Mouse (Mus musculus) intestine, embryonic 15.5 days (tissue): ENCODE data around the gene Ptcra. TPM values are rescaled to one million over a fixed set of nuclear protein-coding genes. Genes with fewer than 3 reads are reported as not detected.
A peak's percentile ranks its signal among the peaks of the same experiment; 100 is the strongest.
"Not testable (repeated sequence)": the region's sequence is repeated elsewhere in the genome, so short reads cannot be mapped to it uniquely, and the experiment has no call there.

Source experiments
- ATAC-seq: fragments of 200-750 bp; cut with Nextera tagmentation; 2 replicates; pipeline ENCODE4 v1.8.0; 2017; ENCODE audit warnings: moderate TSS enrichment, moderate library complexity
- H3K27ac ChIP-seq: fragments of 300-500 bp; sonication (generic); 2 replicates; pipeline ENCODE4 v1.5.1; 2015; ENCODE audit warnings: mild to moderate bottlenecking, inconsistent platforms
- H3K27me3 ChIP-seq: fragments of 300-500 bp; sonication (generic); replicated peaks from 2 replicates; pipeline ENCODE4 v1.6.1; 2015; ENCODE audit warnings: inconsistent platforms
- H3K36me3 ChIP-seq: fragments of 300-500 bp; sonication (generic); 2 replicates; pipeline ENCODE4 v1.6.1; 2015; ENCODE audit warnings: inconsistent platforms
- H3K4me1 ChIP-seq: fragments of 300-500 bp; sonication (generic); replicated peaks from 2 replicates; pipeline ENCODE4 v1.6.1; 2015; ENCODE audit warnings: inconsistent platforms
- H3K4me2 ChIP-seq: fragments of 300-500 bp; sonication (generic); replicated peaks from 2 replicates; pipeline ENCODE4 v1.6.1; 2015; ENCODE audit warnings: mild to moderate bottlenecking, inconsistent platforms
- H3K4me3 ChIP-seq: fragments of 300-500 bp; sonication (generic); replicated peaks from 2 replicates; pipeline ENCODE4 v1.5.1; 2015; ENCODE audit warnings: inconsistent platforms
- H3K9ac ChIP-seq: fragments of 300-500 bp; sonication (generic); 2 replicates; pipeline ENCODE4 v1.6.1; 2015; ENCODE audit warnings: inconsistent platforms
- H3K9me3 ChIP-seq: fragments of 300-500 bp; sonication (generic); 2 replicates; pipeline ENCODE4 v1.6.1; 2016; ENCODE audit warnings: inconsistent platforms
- WGBS: fragments of 180-500 bp; shearing (Covaris S2); methylation state at CpG from one replicate; pipeline ENCODE4 v1.1.7; 2015; 5-methylcytosine and 5-hydroxymethylcytosine counted together
- polyA plus RNA-seq: library from polyadenylated mRNA; unstranded; fragments of >200 nt; fragmentation: Nextera tagmentation; extraction: Ambion mirVana; gene quantifications from 2 replicates; pipeline ENCODE4 v1.2.1, GENCODE M21; 2015

The Ptcra gene
- polyA plus RNA-seq, 1 experiment from 2014 or later: 0.40 TPM

- H3K27me3 ChIP-seq: no peaks in the 10 kb centered on the region
- no peak overlapping the region for H3K4me3 ChIP-seq
- H3K36me3 ChIP-seq: no peaks in the 10 kb centered on the region
- H3K27ac ChIP-seq: no peak overlapping the region
- H3K4me1 ChIP-seq: peaks cover 5% of the 10 kb centered on the region
- H3K4me2 ChIP-seq: no peak overlapping the region
- H3K9ac ChIP-seq: no peak overlapping the region
- WGBS: 36% methylated on average over 8 of the region's 8 CpGs
- no peaks in the 10 kb centered on the region for H3K9me3 ChIP-seq
- no peak for ATAC-seq
Observed at GRCm38 (mm10) chr17:46767868-46768267, 4.4 kb upstream of the Ptcra start.

GRCm38 (mm10) chr17:46764916-46765315 is 1.4 kb upstream of the Ptcra start:
- H3K4me2 ChIP-seq, H3K4me1 ChIP-seq, H3K36me3 ChIP-seq, ATAC-seq, H3K27me3 ChIP-seq, H3K27ac ChIP-seq, H3K4me3 ChIP-seq, H3K9me3 ChIP-seq, H3K9ac ChIP-seq: not testable (repeated sequence)
- 64% methylated on average over 9 of the region's 9 CpGs for WGBS

- WGBS: 86% methylated on average over 12 of the region's 12 CpGs
- H3K36me3 ChIP-seq: no peaks in the 10 kb centered on the region
- no peak overlapping the region for H3K4me3 ChIP-seq
- no peak overlapping the region for H3K4me2 ChIP-seq
- H3K4me1 ChIP-seq: no peaks in the 10 kb centered on the region
- H3K27me3 ChIP-seq: no peaks in the 10 kb centered on the region
- no peak overlapping the region for H3K9ac ChIP-seq
- H3K27ac ChIP-seq: no peak overlapping the region
- no peaks in the 10 kb centered on the region for H3K9me3 ChIP-seq
- no peak for ATAC-seq
Observed at GRCm38 (mm10) chr17:46758753-46759152, 4.8 kb downstream of the Ptcra start.

GRCm38 (mm10) chr17:46751794-46752556 is 11.5 kb downstream of the Ptcra start, which contains the start of gene Cnpy3:
Gene Cnpy3, minus strand, starts transcription at chr17:46752214.
- no peaks in the 10 kb centered on the region for H3K27me3 ChIP-seq
- under 1% methylated on average over 58 of the region's 58 CpGs for WGBS
- peaks cover 9% of the 10 kb centered on the region; the same call in 1 of the 2 replicates for H3K4me1 ChIP-seq
- H3K4me2 ChIP-seq: peak within 1 kb of the TSS; percentile 74
- peak within 1 kb of the TSS; percentile 71 for H3K9ac ChIP-seq
- peak within 1 kb of the TSS; percentile 89 for H3K4me3 ChIP-seq
- H3K36me3 ChIP-seq: 0 out of 2 replicates have a peak, but pooled peaks cover 3% of the 10 kb centered on the region
- H3K27ac ChIP-seq: peak within 1 kb of the TSS; percentile 85
- ATAC-seq: peak; percentile 99
- H3K9me3 ChIP-seq: no peaks in the 10 kb centered on the region

- H3K4me3 ChIP-seq: peak overlapping the region; percentile 89
- H3K36me3 ChIP-seq: 0 out of 2 replicates have a peak, but pooled peaks cover 3% of the 10 kb centered on the region
- no peak for ATAC-seq
- H3K27ac ChIP-seq: peak overlapping the region; percentile 85
- H3K4me2 ChIP-seq: peak overlapping the region; percentile 74
- 15% methylated on average over 16 of the region's 16 CpGs for WGBS
- no peaks in the 10 kb centered on the region for H3K27me3 ChIP-seq
- peak overlapping the region; percentile 71 for H3K9ac ChIP-seq
- no peaks in the 10 kb centered on the region for H3K9me3 ChIP-seq
- peaks cover 9% of the 10 kb centered on the region; the same call in 1 of the 2 replicates for H3K4me1 ChIP-seq
Observed at GRCm38 (mm10) chr17:46751056-46751793, 12.3 kb downstream of the Ptcra start.

- no peak overlapping the region for H3K27ac ChIP-seq
- 91% methylated on average over 4 of the region's 4 CpGs for WGBS
- peak overlapping the region; percentile 71 for H3K9ac ChIP-seq
- H3K4me2 ChIP-seq: peak overlapping the region; percentile 74
- H3K36me3 ChIP-seq: 0 out of 2 replicates have a peak, but pooled peaks cover 3% of the 10 kb centered on the region
- peak overlapping the region; percentile 89; the same call in 1 of the 2 replicates for H3K4me3 ChIP-seq
- no peaks in the 10 kb centered on the region for H3K27me3 ChIP-seq
- peaks cover 9% of the 10 kb centered on the region; the same call in 1 of the 2 replicates for H3K4me1 ChIP-seq
- ATAC-seq: no peak
- no peaks in the 10 kb centered on the region for H3K9me3 ChIP-seq
Observed at GRCm38 (mm10) chr17:46750580-46750979, 12.9 kb downstream of the Ptcra start.

- H3K9me3 ChIP-seq: no peaks in the 10 kb centered on the region
- H3K9ac ChIP-seq: no peak overlapping the region
- 81% methylated on average over 5 of the region's 5 CpGs for WGBS
- peaks cover 9% of the 10 kb centered on the region; the same call in 1 of the 2 replicates for H3K4me1 ChIP-seq
- H3K4me2 ChIP-seq: no peak overlapping the region
- no peak overlapping the region for H3K27ac ChIP-seq
- H3K4me3 ChIP-seq: no peak overlapping the region
- no peaks in the 10 kb centered on the region for H3K27me3 ChIP-seq
- ATAC-seq: no peak
- H3K36me3 ChIP-seq: 0 out of 2 replicates have a peak, but pooled peaks cover 3% of the 10 kb centered on the region
Observed at GRCm38 (mm10) chr17:46749282-46749681, 14.2 kb downstream of the Ptcra start.

GRCm38 (mm10) chr17:46747806-46748205 is 15.7 kb downstream of the Ptcra start:
- H3K27me3 ChIP-seq: no peaks in the 10 kb centered on the region
- H3K9ac ChIP-seq: no peak overlapping the region
- H3K4me2 ChIP-seq: no peak overlapping the region
- WGBS: 71% methylated on average over 2 of the region's 2 CpGs
- ATAC-seq: no peak
- H3K27ac ChIP-seq: no peak overlapping the region
- no peaks in the 10 kb centered on the region for H3K9me3 ChIP-seq
- peaks cover 10% of the 10 kb centered on the region; the same call in 1 of the 2 replicates for H3K36me3 ChIP-seq
- H3K4me3 ChIP-seq: no peak overlapping the region
- H3K4me1 ChIP-seq: peaks cover 9% of the 10 kb centered on the region; the same call in 1 of the 2 replicates

- Histone ChIP-seq H3K27ac (no peak overlapping the region), H3K27me3 (no peaks in the 10 kb centered on the region), H3K9me3 (no peaks in the 10 kb centered on the region), H3K4me1 (peaks cover 9% of the 10 kb centered on the region; the same call in 1 of the 2 replicates), H3K9ac (no peak overlapping the region), H3K36me3 (peaks cover 11% of the 10 kb centered on the region; the same call in 1 of the 2 replicates), H3K4me3 (no peak overlapping the region), H3K4me2 (no peak overlapping the region)
- no peak for ATAC-seq
- WGBS: 85% methylated on average over 8 of the region's 8 CpGs
Observed at GRCm38 (mm10) chr17:46747234-46747633, 16.3 kb downstream of the Ptcra start.

- Histone ChIP-seq H3K9me3 (no peaks in the 10 kb centered on the region), H3K4me3 (no peak overlapping the region), H3K27me3 (no peaks in the 10 kb centered on the region), H3K36me3 (peaks cover 12% of the 10 kb centered on the region; the same call in 1 of the 2 replicates), H3K4me2 (no peak overlapping the region), H3K9ac (no peak overlapping the region), H3K4me1 (0 out of 2 replicates have a peak, but pooled peaks cover 3% of the 10 kb centered on the region), H3K27ac (no peak overlapping the region)
- ATAC-seq: no peak
- 87% methylated on average over 2 of the region's 2 CpGs for WGBS
Observed at GRCm38 (mm10) chr17:46745506-46745905, 18.0 kb downstream of the Ptcra start.

- Histone ChIP-seq H3K27ac (no peak overlapping the region), H3K4me2 (no peak overlapping the region), H3K27me3 (no peaks in the 10 kb centered on the region), H3K9ac (no peak overlapping the region), H3K4me1 (no peaks in the 10 kb centered on the region), H3K4me3 (no peak overlapping the region), H3K36me3 (peaks cover 12% of the 10 kb centered on the region; the same call in 1 of the 2 replicates), H3K9me3 (no peaks in the 10 kb centered on the region)
- ATAC-seq: no peak
- 85% methylated on average over 9 of the region's 9 CpGs for WGBS
Observed at GRCm38 (mm10) chr17:46742986-46743385, 20.5 kb downstream of the Ptcra start.

GRCm38 (mm10) chr17:46741305-46741704 is 22.2 kb downstream of the Ptcra start:
- no peak overlapping the region for H3K4me3 ChIP-seq
- H3K27me3 ChIP-seq: no peaks in the 10 kb centered on the region
- no peaks in the 10 kb centered on the region for H3K9me3 ChIP-seq
- no peaks in the 10 kb centered on the region for H3K4me1 ChIP-seq
- no peak overlapping the region for H3K9ac ChIP-seq
- WGBS: 91% methylated on average over 6 of the region's 6 CpGs
- ATAC-seq: no peak
- H3K4me2 ChIP-seq: no peak overlapping the region
- H3K27ac ChIP-seq: no peak overlapping the region
- H3K36me3 ChIP-seq: peaks cover 9% of the 10 kb centered on the region; the same call in 1 of the 2 replicates
